Mouse (Mus musculus): ENCODE data around the gene Fbxl2. TPM values are rescaled to one million over a fixed set of nuclear protein-coding genes. Genes with fewer than 3 reads are reported as not detected.

Fbxl2 gene
- polyA plus RNA-seq, 1 experiment: 1.9 TPM

DNA sequence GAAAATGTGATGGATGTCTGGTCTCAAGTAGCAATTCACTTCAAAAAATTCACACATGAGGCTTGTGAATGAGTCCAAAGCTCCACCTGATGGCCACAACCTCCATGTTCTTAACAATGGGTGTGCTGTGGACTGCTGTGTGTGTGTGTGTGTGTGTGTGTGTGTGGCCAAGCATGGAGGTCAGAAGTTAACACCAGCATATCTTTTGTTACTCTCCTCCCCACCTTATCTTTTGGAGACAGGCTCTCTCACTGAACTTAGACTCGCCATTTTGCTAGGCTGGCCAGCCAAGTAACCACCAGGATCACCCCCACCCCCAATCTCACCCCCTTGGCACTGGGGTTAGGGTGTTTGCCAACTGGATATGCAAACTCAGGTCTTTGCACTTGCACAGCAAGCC is 32.0 kb downstream of the Fbxl2 start:
- no peaks in the 10 kb centered on the region for H3K36me3 ChIP-seq (ENCODE audit: control insufficient read depth, insufficient read depth, low read length)
- H3K4me1 ChIP-seq (replicated peaks; ENCODE audit: control insufficient read depth, insufficient read depth, low read length): no peaks in the 10 kb centered on the region
- TF ChIP-seq CTCF (IDR thresholded peaks at IDR 0.05; ENCODE audit: borderline replicate concordance, control insufficient read depth, extremely low read depth, insufficient read depth, low read length, poor library complexity): no peak
- no peak for TF ChIP-seq POLR2A (IDR thresholded peaks at IDR 0.05; ENCODE audit: control insufficient read depth, extremely low read depth, insufficient read depth, low read length, poor library complexity)
- no peak for DNase-seq
- no peak overlapping the region for H3K4me3 ChIP-seq (ENCODE audit: control insufficient read depth, insufficient read depth, low read length)
- H3K27me3 ChIP-seq (ENCODE audit: control insufficient read depth, insufficient read depth, low read length): no peaks in the 10 kb centered on the region
- H3K27ac ChIP-seq (ENCODE audit: control insufficient read depth, insufficient read depth, low read length): no peak overlapping the region
- 87% methylated on average over 1 of the region's 1 CpGs for WGBS

- TF ChIP-seq CTCF (IDR thresholded peaks at IDR 0.05; ENCODE audit: borderline replicate concordance, control insufficient read depth, extremely low read depth, insufficient read depth, low read length, poor library complexity) (no peak), POLR2A (IDR thresholded peaks at IDR 0.05; ENCODE audit: control insufficient read depth, extremely low read depth, insufficient read depth, low read length, poor library complexity) (no peak)
- no peaks in the 10 kb centered on the region for H3K27me3 ChIP-seq (ENCODE audit: control insufficient read depth, insufficient read depth, low read length)
- H3K4me3 ChIP-seq (ENCODE audit: control insufficient read depth, insufficient read depth, low read length): no peak overlapping the region
- 93% methylated on average over 18 of the region's 18 CpGs for WGBS
- no peaks in the 10 kb centered on the region for H3K36me3 ChIP-seq (ENCODE audit: control insufficient read depth, insufficient read depth, low read length)
- H3K27ac ChIP-seq (ENCODE audit: control insufficient read depth, insufficient read depth, low read length): no peak overlapping the region
- no peaks in the 10 kb centered on the region for H3K4me1 ChIP-seq (replicated peaks; ENCODE audit: control insufficient read depth, insufficient read depth, low read length)
- DNase-seq: no peak
Measured at GRCm38 (mm10) chr9:114011203-114011602, 34.8 kb downstream of the Fbxl2 start.

GRCm38 (mm10) chr9:114009526-114009925 is 36.5 kb downstream of the Fbxl2 start:
- TF ChIP-seq CTCF (IDR thresholded peaks at IDR 0.05; ENCODE audit: borderline replicate concordance, control insufficient read depth, extremely low read depth, insufficient read depth, low read length, poor library complexity) (no peak), POLR2A (IDR thresholded peaks at IDR 0.05; ENCODE audit: control insufficient read depth, extremely low read depth, insufficient read depth, low read length, poor library complexity) (no peak)
- no peak overlapping the region for H3K27ac ChIP-seq (ENCODE audit: control insufficient read depth, insufficient read depth, low read length)
- H3K36me3 ChIP-seq (ENCODE audit: control insufficient read depth, insufficient read depth, low read length): no peaks in the 10 kb centered on the region
- no peak for DNase-seq
- no peaks in the 10 kb centered on the region for H3K27me3 ChIP-seq (ENCODE audit: control insufficient read depth, insufficient read depth, low read length)
- WGBS: 65% methylated on average over 5 of the region's 5 CpGs
- H3K4me3 ChIP-seq (ENCODE audit: control insufficient read depth, insufficient read depth, low read length): no peak overlapping the region
- no peaks in the 10 kb centered on the region for H3K4me1 ChIP-seq (replicated peaks; ENCODE audit: control insufficient read depth, insufficient read depth, low read length)

DNA sequence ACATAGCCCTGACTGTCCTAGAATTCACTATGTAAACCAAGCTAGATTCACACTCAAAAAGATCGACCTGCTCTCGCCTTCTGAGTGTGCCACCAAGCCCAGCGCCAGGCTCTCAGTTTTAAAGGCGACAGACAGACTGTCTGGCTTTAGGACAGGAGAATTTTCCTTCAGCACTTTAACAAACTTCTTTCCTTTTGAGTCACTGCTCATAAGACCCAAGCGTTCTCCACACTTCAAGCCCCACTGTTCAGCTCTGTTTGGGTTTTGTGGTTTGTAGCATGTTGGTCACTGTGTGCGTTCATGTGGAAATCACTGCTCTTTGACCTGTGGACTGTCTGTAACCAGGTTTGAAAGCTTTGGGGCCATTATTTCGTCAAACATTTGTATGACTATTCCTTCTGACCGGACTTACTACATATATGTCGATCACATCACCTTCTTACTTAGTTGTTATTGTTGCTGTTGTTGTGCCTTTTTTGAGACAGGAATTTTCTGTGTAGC is 38.1 kb downstream of the Fbxl2 start:
- TF ChIP-seq POLR2A (IDR thresholded peaks at IDR 0.05; ENCODE audit: control insufficient read depth, extremely low read depth, insufficient read depth, low read length, poor library complexity): no peak
- no peak for TF ChIP-seq CTCF (IDR thresholded peaks at IDR 0.05; ENCODE audit: borderline replicate concordance, control insufficient read depth, extremely low read depth, insufficient read depth, low read length, poor library complexity)
- 87% methylated on average over 9 of the region's 9 CpGs for WGBS

DNA sequence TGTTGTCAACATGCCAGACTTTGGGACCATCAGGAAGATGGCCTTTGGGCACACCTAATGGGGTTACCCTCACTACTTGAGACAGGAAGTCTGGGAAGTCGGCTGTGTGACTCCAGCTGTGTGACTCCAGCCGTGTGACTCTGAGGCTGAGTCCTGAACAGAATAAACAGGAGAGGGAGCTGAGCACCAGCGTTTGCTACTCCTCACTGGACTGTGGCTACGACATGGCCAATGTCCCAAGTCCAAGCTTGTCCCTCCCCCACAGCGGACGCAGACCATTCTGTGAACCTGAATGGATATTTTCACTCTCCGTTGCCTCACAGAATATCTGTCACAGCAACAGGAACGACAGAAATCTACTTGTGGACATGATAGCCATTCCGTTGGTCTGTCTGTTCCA is 39.2 kb downstream of the Fbxl2 start:
- DNase-seq: no peak
- Histone ChIP-seq H3K27me3 (ENCODE audit: control insufficient read depth, insufficient read depth, low read length) (no peaks in the 10 kb centered on the region), H3K4me1 (replicated peaks; ENCODE audit: control insufficient read depth, insufficient read depth, low read length) (no peaks in the 10 kb centered on the region), H3K36me3 (ENCODE audit: control insufficient read depth, insufficient read depth, low read length) (no peaks in the 10 kb centered on the region), H3K4me3 (ENCODE audit: control insufficient read depth, insufficient read depth, low read length) (no peak overlapping the region), H3K27ac (ENCODE audit: control insufficient read depth, insufficient read depth, low read length) (no peak overlapping the region)
- TF ChIP-seq CTCF (IDR thresholded peaks at IDR 0.05; ENCODE audit: borderline replicate concordance, control insufficient read depth, extremely low read depth, insufficient read depth, low read length, poor library complexity): no peak
- no peak for TF ChIP-seq POLR2A (IDR thresholded peaks at IDR 0.05; ENCODE audit: control insufficient read depth, extremely low read depth, insufficient read depth, low read length, poor library complexity)
- WGBS: 77% methylated on average over 9 of the region's 9 CpGs

More for the DNA sequence above, 38.1 kb downstream of the Fbxl2 start:
- Histone ChIP-seq H3K4me3 (ENCODE audit: control insufficient read depth, insufficient read depth, low read length) (no peak overlapping the region), H3K36me3 (ENCODE audit: control insufficient read depth, insufficient read depth, low read length) (no peaks in the 10 kb centered on the region), H3K27me3 (ENCODE audit: control insufficient read depth, insufficient read depth, low read length) (no peaks in the 10 kb centered on the region), H3K4me1 (replicated peaks; ENCODE audit: control insufficient read depth, insufficient read depth, low read length) (no peaks in the 10 kb centered on the region), H3K27ac (ENCODE audit: control insufficient read depth, insufficient read depth, low read length) (no peak overlapping the region)
- DNase-seq: no peak

GRCm38 (mm10) chr9:113998311-113998710 is 47.7 kb downstream of the Fbxl2 start:
- H3K27me3 ChIP-seq (ENCODE audit: control insufficient read depth, insufficient read depth, low read length): no peaks in the 10 kb centered on the region
- TF ChIP-seq POLR2A (IDR thresholded peaks at IDR 0.05; ENCODE audit: control insufficient read depth, extremely low read depth, insufficient read depth, low read length, poor library complexity) (no peak), CTCF (IDR thresholded peaks at IDR 0.05; ENCODE audit: borderline replicate concordance, control insufficient read depth, extremely low read depth, insufficient read depth, low read length, poor library complexity) (peak; percentile 64; the same call in 1 of the 2 replicates)
- 76% methylated on average over 2 of the region's 2 CpGs for WGBS
- no peaks in the 10 kb centered on the region for H3K36me3 ChIP-seq (ENCODE audit: control insufficient read depth, insufficient read depth, low read length)
- H3K4me1 ChIP-seq (replicated peaks; ENCODE audit: control insufficient read depth, insufficient read depth, low read length): no peaks in the 10 kb centered on the region
- H3K27ac ChIP-seq (ENCODE audit: control insufficient read depth, insufficient read depth, low read length): no peak overlapping the region
- H3K4me3 ChIP-seq (ENCODE audit: control insufficient read depth, insufficient read depth, low read length): no peak overlapping the region
- DNase-seq: no peak

DNA sequence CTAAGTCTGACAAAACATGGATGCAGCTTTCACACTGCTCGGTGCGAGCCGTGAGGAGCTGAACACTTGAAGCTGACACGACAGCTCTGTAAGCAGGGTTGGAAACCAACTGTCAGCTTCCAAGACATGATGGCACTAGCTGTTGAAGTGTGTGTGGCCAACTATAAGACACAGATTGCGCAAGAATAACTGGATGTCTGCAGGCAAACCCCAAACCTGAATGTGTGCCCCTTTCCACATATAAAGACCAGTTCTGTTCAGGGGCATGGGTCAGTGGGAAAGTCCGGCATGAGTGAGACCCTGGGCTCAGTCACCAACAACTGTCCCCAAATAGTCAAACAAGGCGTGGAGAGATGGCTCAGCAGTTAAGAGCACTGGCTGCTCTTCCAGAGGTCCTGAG is 53.2 kb downstream of the Fbxl2 start:
- no peaks in the 10 kb centered on the region for H3K36me3 ChIP-seq (ENCODE audit: control insufficient read depth, insufficient read depth, low read length)
- no peak for DNase-seq
- H3K4me1 ChIP-seq (replicated peaks; ENCODE audit: control insufficient read depth, insufficient read depth, low read length): peaks cover 4% of the 10 kb centered on the region; the same call in 1 of the 2 replicates
- 97% methylated on average over 7 of the region's 7 CpGs for WGBS
- H3K27me3 ChIP-seq (ENCODE audit: control insufficient read depth, insufficient read depth, low read length): no peaks in the 10 kb centered on the region
- TF ChIP-seq POLR2A (IDR thresholded peaks at IDR 0.05; ENCODE audit: control insufficient read depth, extremely low read depth, insufficient read depth, low read length, poor library complexity) (no peak), CTCF (IDR thresholded peaks at IDR 0.05; ENCODE audit: borderline replicate concordance, control insufficient read depth, extremely low read depth, insufficient read depth, low read length, poor library complexity) (no peak)
- H3K27ac ChIP-seq (ENCODE audit: control insufficient read depth, insufficient read depth, low read length): no peak overlapping the region
- H3K4me3 ChIP-seq (ENCODE audit: control insufficient read depth, insufficient read depth, low read length): no peak overlapping the region

Measured in thymus, adult 2 months (tissue).